Comparison of ENCODE assay signal across 10 mouse cellular contexts in the genomic region with DNA sequence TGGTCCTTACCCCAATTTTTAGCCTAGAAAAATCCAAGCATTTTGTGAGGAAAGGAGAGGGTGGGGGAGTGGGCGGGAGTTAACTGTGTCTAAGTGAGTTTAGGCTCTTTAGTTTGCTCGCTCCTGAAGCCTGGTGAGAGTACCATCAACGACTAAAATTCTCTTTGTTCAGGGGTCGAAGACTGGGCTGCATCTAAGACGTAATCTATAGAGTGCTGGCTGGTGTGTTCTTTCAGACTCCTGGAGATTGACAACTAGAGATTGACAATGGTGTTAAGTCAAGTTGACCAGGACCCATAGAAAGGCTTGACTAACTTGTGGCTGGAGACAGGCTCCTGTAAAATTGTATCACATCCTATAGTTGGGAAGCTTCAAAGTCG. TPM values are rescaled to one million over a fixed set of nuclear protein-coding genes. Genes with fewer than 3 reads are reported as not detected.
DNase-seq lines count a peak whose midpoint lies in the region; ATAC-seq and TF ChIP-seq lines count a peak whose summit lies in the region.
"Had no signal": no experiment of that assay in that cellular context is flagged by ENCODE, and none has a peak within 500 bp of the region (broad histone marks: within the 10 kb centered on the region; RNA-seq: fewer than 3 reads in every experiment).

No protein-coding gene starts in this region.

- H3K27ac ChIP-seq in heart, embryonic 13.5 days (replicated peaks): no peak overlapping the region
- peak overlapping the region; percentile 92 for H3K27ac ChIP-seq in hindbrain, embryonic 10.5 days
- H3K27ac ChIP-seq in midbrain, embryonic 10.5 days (replicated peaks): peak overlapping the region; percentile 89

- ATAC-seq in heart, embryonic 13.5 days (ENCODE audit: extremely low read depth, insufficient number of reproducible peaks, low FRiP score, low TSS enrichment): no peak
- ATAC-seq in Patski: peak; percentile 28

- H3K4me2 ChIP-seq in heart, embryonic 13.5 days: peak overlapping the region; percentile 95

- CTCF ChIA-PET in Patski (lab: Charles Lee): no interaction called here

- TF ChIP-seq CTCF in Patski (IDR thresholded peaks at IDR 0.05): no peak

- POLR2A ChIA-PET in Patski (lab: Charles Lee): no interaction called here

- in situ Hi-C loops in Patski (cut with MboI; ENCODE audit: low pct_unique_long_range_greater_than_20kb): no loop called here

- peaks cover 28% of the 10 kb centered on the region for H3K36me3 ChIP-seq in heart, embryonic 13.5 days
- H3K36me3 ChIP-seq in hindbrain, embryonic 10.5 days: peaks cover 29% of the 10 kb centered on the region
- peaks cover 30% of the 10 kb centered on the region for H3K36me3 ChIP-seq in midbrain, embryonic 10.5 days

- WGBS in heart, embryonic 13.5 days: 46% methylated on average over 6 of the region's 6 CpGs
- 39% methylated on average over 6 of the region's 6 CpGs for WGBS in hindbrain, embryonic 10.5 days
- WGBS in midbrain, embryonic 10.5 days: 43% methylated on average over 6 of the region's 6 CpGs

- H3K9me3 ChIP-seq in heart, embryonic 13.5 days: no peaks in the 10 kb centered on the region
- no peaks in the 10 kb centered on the region for H3K9me3 ChIP-seq in hindbrain, embryonic 10.5 days
- H3K9me3 ChIP-seq in midbrain, embryonic 10.5 days (replicated peaks): no peaks in the 10 kb centered on the region

- peak overlapping the region; percentile 95; the same call in 1 of the 2 replicates for H3K9ac ChIP-seq in heart, embryonic 13.5 days

- no peak for DNase-seq in heart, adult 18-20 months
- DNase-seq in Patski (ENCODE audit: low read depth, low spot score): no peak
- no peak for DNase-seq in hindbrain, embryonic 10.5 days (ENCODE audit: low spot score)
- DNase-seq in midbrain, embryonic 10.5 days (ENCODE audit: low spot score): no peak
- DNase-seq in thymus, postnatal 0 days (ENCODE audit: low spot score): no peak
- no peak for DNase-seq in urinary bladder, postnatal 10 days (ENCODE audit: low spot score)
- no peak for DNase-seq in spleen, postnatal 4 days (ENCODE audit: low spot score in 2 of 2)

- no peaks in the 10 kb centered on the region; the same call in 1 of the 2 replicates for H3K27me3 ChIP-seq in heart, embryonic 13.5 days (replicated peaks)
- peaks cover 30% of the 10 kb centered on the region for H3K27me3 ChIP-seq in Patski
- H3K27me3 ChIP-seq in hindbrain, embryonic 10.5 days (ENCODE audit: insufficient read depth, poor library complexity, severe bottlenecking): peaks cover 6% of the 10 kb centered on the region; the same call in 1 of the 2 replicates
- 0 out of 2 replicates have a peak, but pooled peaks cover 4% of the 10 kb centered on the region for H3K27me3 ChIP-seq in midbrain, embryonic 10.5 days (ENCODE audit: low read depth, poor library complexity, severe bottlenecking)

- peaks cover 7% of the 10 kb centered on the region for H3K4me1 ChIP-seq in heart, embryonic 13.5 days
- H3K4me1 ChIP-seq in hindbrain, embryonic 10.5 days (replicated peaks): peaks cover 7% of the 10 kb centered on the region
- peaks cover 14% of the 10 kb centered on the region for H3K4me1 ChIP-seq in midbrain, embryonic 10.5 days

- H3K4me3 ChIP-seq in heart, embryonic 13.5 days: peak overlapping the region; percentile 97
- H3K4me3 ChIP-seq in hindbrain, embryonic 10.5 days: peak overlapping the region; percentile 83
- H3K4me3 ChIP-seq in midbrain, embryonic 10.5 days: peak overlapping the region; percentile 95

RNA-seq across cellular contexts. Expression of a gene that starts 0.4 kb away (rescaled TPM):
- 41.8 and 43.9 TPM in 2 replicates for polyA plus RNA-seq in heart, embryonic 13.5 days (2015; fragmentation: Nextera tagmentation; extraction: Ambion mirVana)
- total RNA-seq in heart, adult 18-20 months (2021): 10 to 100 TPM; 17.4 to 19.3 TPM
- polyA plus RNA-seq in Patski (2021): 79.6 TPM
- 85.0 and 96.5 TPM in 2 replicates for polyA plus RNA-seq in hindbrain, embryonic 10.5 days (2016; fragmentation: Nextera tagmentation; extraction: Ambion mirVana)
- 99.1 and 105 TPM in 2 replicates for polyA plus RNA-seq in midbrain, embryonic 10.5 days (2016; fragmentation: Nextera tagmentation; extraction: Ambion mirVana)
- 121 and 122 TPM in 2 replicates for polyA plus RNA-seq in thymus, postnatal 0 days (2015; fragmentation: Nextera tagmentation; extraction: Ambion mirVana)

RNA-seq across cellular contexts. Expression of a gene that starts 15.9 kb away (rescaled TPM):
- polyA plus RNA-seq in heart, embryonic 13.5 days (2015; fragmentation: Nextera tagmentation; extraction: Ambion mirVana): 0.42 and 0.67 TPM in 2 replicates
- total RNA-seq in heart, adult 18-20 months (2021): not detected
- not detected for polyA plus RNA-seq in Patski (2021)
- polyA plus RNA-seq in hindbrain, embryonic 10.5 days (2016; fragmentation: Nextera tagmentation; extraction: Ambion mirVana): 0.46 and 0.88 TPM in 2 replicates
- 0.78 and 1.7 TPM in 2 replicates for polyA plus RNA-seq in midbrain, embryonic 10.5 days (2016; fragmentation: Nextera tagmentation; extraction: Ambion mirVana)
- polyA plus RNA-seq in thymus, postnatal 0 days (2015; fragmentation: Nextera tagmentation; extraction: Ambion mirVana): 0.20 and 0.31 TPM in 2 replicates
- total RNA-seq: ES-E14 had no signal
- polyA plus RNA-seq: large intestine, adult 2 months had no signal
